Mouse (Mus musculus) megakaryocyte, adult 5-6 weeks (primary cell): ENCODE measurements at regions not wholly inside any gene's neighbourhood (a gene's known extent, or its start where the extent isn't known, plus 50 kb on each side); places are given as distances from the start of the nearest gene placed in this dataset.
"Not testable (repeated sequence)": the region's sequence is repeated elsewhere in the genome, so short reads cannot be mapped to it uniquely, and the experiment has no call there.

ENCODE experiments used
- ATAC-seq: 2 replicates; pipeline ENCODE4 v1.8.0; 2016; ENCODE audit warnings: mild to moderate bottlenecking, inconsistent platforms; ENCODE audit not compliant: poor library complexity, severe bottlenecking

- no peak for ATAC-seq
These were observed 94.7 kb upstream of the Klf13 start for GRCm38 (mm10) chr7:64033388-64033787.

DNA sequence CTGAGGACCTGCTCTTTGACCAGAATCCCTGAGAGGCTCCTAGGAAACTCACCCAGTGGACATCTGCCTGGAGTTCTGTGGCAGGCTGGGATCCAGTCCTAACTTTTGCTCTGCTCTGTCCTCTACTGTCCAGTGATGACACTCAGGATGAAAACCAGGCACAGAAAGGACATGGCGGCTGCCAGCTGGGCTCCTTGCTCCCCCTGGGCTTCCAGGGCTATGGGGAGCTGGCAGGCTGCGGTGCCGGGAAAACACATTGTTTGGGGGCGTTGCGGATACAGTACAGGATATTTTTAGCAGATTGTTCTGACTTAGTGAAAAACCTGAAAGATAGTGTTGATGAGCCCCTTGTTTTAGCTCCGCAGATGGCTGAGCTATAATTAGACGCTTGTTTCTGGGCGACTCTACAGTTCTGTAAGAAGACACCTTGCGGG, 94.2 kb upstream of the Klf13 start:
- ATAC-seq, result no peak

DNA sequence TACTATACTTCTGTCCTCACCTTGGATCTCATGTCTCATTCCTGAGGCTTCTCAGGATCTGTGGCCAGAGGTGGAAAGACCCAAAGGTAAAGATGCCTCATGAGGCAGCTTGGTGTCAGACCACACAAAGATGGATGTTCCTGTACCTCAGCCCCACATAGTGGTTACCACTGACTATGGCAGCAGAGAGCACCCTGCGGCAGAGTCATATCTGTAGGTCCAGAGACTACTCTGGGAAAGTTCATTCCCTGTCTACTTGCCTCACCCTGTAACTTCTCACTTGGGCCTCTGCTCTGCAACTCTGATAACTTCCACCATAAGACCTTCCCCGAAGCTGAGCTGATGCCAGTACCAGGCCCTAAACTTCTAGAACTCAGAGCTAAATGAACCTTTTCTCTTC, 91.9 kb upstream of the Klf13 start:
- no peak for ATAC-seq

- no peak for ATAC-seq
These were observed 88.4 kb upstream of the Klf13 start for GRCm38 (mm10) chr7:64027100-64027499.

DNA sequence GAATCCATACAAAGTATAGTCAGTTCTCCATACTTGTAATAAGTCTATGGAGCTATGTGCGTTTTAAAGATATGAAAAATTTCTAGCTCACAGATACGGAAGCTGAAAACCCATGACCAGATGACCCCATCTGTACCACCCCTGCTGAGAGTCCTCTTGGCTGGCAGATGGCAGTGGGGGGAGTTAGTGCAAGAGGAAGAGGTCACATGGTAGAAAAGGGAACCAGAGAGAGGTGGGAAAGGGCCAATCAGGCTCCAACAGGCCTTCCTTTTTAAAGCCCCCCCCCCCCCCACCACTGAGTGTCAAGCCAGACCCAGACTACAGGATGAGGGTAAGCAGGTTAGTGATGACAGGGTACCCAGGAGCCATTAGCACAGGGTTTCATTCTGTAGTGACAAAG, 86.4 kb upstream of the Klf13 start:
- peak; percentile 62 for ATAC-seq

- peak; percentile 19; the same call in 1 of the 2 replicates for ATAC-seq
These were observed 85.5 kb upstream of the Klf13 start for GRCm38 (mm10) chr7:64024253-64024652.

- ATAC-seq, result peak; percentile 29
These were observed 84.2 kb upstream of the Klf13 start for GRCm38 (mm10) chr7:64022711-64023468.

DNA sequence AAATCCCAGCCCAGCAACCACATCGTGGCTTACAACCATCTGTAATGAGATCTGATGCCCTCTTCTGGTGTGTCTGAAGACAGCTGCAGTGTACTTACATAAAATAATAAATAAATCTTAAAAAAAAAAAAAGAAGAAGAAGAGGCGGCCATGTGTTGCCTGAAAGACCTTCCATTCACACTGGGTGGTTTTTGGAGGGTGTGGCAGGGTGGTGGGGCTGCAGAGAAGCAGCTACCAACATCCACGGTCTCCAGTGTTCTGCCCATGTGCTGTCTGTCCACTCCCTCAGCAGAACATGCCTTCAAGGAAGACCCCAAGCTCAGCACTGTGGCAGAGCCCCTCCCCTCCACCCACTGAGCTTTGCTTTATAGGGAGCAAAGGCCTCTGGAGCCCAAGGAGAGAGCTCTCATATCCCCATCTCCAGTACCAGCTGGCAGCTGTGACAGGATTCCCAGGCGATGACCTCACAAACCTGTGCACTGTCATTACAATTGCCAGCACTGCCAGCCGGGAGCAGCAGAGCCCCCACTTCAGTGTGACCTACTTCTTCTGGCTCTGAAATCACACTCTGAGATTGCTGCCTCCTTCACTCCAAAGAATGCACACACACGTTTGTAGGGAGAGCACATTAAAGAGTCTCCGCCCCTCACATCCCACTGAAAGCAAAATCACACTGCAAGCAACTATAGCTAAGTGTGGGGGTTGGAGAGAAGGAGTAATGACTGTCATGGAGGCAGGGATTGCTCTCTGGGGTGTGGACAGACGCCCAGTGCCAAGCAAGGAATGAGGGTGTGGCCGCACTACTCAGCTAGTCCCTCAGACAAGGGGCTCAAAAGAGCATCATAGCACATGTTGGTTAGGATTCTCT, 82.8 kb upstream of the Klf13 start:
- no peak for ATAC-seq

DNA sequence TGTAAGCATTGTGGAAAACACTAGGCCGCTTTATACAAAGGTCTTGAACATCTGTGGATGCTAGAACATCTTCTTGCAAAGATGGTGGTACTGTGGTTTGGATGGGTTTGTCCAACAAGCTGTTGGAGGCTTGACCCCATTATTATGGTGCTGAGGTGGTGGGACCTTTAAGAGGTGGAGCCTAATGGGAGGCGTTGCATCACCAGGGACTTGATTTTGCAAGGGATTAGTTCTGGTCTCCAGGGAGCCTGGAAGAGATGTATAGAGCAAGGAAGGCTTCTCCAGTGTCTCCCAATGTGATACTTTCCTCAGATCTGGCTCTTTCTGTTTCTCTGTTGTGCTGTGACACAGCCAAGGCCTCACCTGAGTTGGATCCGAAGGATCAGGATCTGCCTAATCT, 79.4 kb upstream of the Klf13 start:
- ATAC-seq, result no peak

DNA sequence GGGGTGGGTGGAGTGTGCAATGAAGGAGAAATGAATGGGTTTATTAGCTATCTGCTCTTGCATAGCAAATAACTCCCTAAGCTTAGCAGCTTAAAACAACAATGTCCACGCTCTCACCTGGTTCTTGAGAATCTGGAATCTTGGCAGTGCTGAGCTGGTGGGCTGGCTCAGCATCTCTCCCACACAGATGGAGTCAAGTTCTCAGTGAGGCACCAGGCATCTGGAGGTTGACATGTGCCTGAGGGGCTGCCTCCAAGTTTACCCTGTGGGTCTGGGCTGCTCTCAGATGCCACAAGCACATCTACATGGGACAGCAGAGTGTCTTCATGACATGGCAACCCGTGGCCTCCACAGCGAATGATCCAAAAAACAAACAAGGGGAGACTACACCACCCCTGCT, 78.2 kb upstream of the Klf13 start:
- no peak for ATAC-seq

DNA sequence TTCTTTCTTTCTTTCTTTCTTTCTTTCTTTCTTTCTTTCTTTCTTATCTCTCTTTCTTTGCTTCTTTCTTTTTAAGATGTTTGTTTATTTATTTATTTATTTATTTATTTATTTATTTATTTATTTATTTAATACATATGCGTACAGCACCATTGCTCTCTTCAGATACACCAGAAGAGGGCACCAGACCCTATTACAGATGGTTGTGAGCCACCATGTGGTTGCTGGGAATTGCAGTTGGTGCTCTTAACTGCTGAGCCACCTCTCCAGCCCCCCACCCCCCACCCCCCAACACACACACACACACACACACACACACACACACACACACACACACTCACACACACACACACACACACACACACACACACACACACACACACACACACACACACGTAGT, 76.4 kb upstream of the Klf13 start:
- not testable (repeated sequence) for ATAC-seq

GRCm38 (mm10) chr7:64014227-64014626, 75.5 kb upstream of the Klf13 start:
- no peak for ATAC-seq

- ATAC-seq, result no peak
These were observed 74.4 kb upstream of the Klf13 start for GRCm38 (mm10) chr7:64013023-64013547.

- ATAC-seq, result no peak
These were observed 73.5 kb upstream of the Klf13 start for GRCm38 (mm10) chr7:64012268-64012601.

DNA sequence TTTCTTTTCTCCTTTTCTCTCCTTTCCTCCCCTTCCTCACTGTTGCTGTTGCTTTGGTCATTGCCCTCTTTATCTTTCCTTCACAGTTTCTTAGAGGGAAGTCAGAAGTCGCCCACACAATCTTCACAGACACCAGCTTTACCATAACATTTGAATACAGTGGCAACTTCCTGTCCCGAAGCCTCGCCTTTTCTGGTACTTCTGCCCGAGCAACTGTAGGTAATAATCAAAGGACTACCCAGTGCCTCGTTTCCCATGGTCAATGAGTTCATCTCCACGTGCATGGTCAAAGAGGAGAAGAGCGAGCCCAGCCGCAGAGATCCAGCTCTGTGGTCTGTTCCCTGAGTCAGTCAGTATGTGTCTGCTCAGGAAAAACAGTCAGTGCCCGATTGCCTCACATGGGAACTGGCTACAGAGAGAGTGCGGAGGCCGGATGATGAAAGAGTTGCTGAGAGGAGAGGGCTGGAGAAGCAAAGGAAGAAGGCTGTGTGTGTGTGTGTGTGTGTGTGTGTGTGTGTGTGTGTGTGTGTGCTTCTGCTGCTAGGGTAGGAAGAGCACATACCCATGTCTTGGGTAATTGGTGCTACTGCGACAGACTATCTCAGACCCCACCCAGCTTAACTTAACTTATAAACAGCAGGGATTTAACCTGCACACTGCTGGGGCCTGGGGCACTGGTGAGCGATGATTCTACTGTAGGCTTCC, 73.0 kb upstream of the Klf13 start:
- peak; percentile 86 for ATAC-seq

DNA sequence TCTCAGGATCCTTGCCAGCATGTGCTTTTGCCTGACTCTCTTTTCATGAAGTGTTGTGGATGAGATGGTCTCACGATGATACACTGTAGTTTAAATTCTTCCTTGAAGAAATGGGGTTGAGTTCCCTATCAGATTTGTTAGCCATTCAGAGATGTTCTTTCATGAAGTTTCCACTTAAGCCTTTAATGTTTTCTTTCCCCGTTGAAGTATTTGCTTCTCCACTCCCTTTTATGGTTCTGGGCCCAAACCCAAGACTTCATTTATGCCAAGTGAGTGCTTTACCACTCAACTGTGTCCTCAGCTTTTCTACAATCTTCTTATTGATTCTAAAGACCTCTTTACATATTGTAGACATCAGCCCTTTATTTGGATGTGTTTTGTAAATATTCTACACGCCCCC, 71.9 kb upstream of the Klf13 start:
- no peak for ATAC-seq

- no peak for ATAC-seq
These were observed 69.1 kb upstream of the Klf13 start for GRCm38 (mm10) chr7:64007766-64008165.

- no peak for ATAC-seq
These were observed 68.2 kb upstream of the Klf13 start for GRCm38 (mm10) chr7:64006935-64007334.

GRCm38 (mm10) chr7:64005765-64006164, 67.0 kb upstream of the Klf13 start:
- no peak for ATAC-seq

GRCm38 (mm10) chr7:64003904-64004303, 65.2 kb upstream of the Klf13 start:
- ATAC-seq, result no peak

- ATAC-seq, result peak; percentile 73
These were observed 62.9 kb upstream of the Klf13 start for GRCm38 (mm10) chr7:64001611-64002111.
